Mouse (Mus musculus): ENCODE data around the gene Rnf10.
A peak's percentile ranks its signal among the peaks of the same experiment; 100 is the strongest.
"Not testable (repeated sequence)": the region's sequence is repeated elsewhere in the genome, so short reads cannot be mapped to it uniquely, and the experiment has no call there.

The Rnf10 gene

DNA sequence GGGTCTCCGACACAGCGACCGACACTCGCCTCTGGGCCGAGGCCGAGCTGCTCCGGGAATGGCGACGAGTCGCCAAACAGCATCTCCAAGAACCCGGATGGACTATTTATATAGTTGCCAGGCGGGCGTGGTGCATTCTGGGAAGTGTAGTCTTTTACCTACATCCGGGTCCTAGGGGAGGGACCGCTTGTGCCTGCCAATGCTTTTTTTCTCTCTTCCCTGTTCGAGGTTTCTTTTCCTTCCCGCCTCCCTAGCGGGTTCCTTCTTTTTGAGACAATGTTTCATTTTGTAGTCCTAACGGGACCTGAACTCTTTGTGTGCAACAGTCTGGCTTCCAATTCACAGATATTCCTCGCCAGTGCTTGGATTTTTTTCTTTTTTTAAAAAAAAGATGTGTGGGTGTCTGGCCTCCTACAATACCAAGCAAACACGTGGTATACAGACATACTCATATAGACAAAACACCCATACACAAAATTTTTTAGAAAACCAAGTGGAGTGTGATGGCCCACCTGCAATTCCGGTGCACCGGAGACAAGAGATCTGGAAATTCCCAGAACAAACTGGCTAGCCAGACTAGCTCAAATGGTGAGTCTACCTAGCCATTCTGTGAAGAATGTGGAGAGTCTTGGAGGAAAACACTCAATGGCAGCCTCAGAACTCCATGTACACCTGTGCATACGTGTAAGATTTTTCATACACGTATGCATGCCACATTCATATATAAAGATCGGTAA, at the start of gene Rnf10:
Rnf10 (minus strand) TSS at position 87 of the 737 bp plus-strand sequence.
- peak; percentile 98 to 99 for DNase-seq

DNA sequence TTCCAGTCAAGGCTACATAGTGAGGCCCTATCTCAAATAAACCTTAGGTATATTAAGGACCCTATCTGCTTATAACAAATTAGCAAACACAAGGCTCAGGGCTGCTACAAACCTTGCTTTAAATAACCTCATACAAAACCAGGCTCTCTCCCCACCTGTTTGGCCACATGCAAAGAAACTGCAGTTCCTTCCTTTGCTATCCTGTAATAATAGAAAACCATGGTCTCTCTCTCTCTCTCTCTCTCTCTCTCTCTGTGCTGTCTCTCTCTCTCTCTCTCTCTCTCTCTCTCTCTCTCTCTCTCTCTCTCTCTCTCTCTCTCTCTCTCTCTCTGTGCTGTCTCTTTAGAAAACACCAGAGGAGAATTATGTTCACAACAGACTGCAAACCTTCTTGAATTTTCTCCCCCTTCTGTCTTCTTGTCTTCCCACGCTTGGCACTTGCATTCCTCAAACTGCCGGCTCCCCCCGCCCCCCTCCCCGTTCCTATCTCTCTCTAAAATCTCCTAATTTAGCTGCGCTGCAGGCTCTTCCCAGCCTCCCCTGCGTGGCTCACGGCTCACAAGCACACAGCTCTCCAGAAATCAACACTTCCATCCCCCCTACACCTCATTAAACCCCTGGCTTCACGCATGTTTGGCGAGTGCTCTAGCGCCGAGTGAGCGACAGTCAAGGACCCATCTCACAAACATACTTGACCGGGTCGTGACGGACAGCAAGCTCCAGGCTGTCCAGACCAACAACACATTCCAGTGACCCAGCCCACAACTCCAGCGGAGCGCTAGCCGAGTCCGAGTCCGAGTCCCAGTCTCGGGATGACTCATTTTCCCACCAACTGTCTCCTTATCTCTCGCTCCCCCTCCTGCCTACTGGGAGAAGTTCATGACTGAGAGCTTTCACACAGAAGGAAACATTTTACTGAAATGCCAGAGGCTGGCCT, 46.6 kb upstream of the Rnf10 start:
- peak; percentile 16 to 22 for DNase-seq

DNA sequence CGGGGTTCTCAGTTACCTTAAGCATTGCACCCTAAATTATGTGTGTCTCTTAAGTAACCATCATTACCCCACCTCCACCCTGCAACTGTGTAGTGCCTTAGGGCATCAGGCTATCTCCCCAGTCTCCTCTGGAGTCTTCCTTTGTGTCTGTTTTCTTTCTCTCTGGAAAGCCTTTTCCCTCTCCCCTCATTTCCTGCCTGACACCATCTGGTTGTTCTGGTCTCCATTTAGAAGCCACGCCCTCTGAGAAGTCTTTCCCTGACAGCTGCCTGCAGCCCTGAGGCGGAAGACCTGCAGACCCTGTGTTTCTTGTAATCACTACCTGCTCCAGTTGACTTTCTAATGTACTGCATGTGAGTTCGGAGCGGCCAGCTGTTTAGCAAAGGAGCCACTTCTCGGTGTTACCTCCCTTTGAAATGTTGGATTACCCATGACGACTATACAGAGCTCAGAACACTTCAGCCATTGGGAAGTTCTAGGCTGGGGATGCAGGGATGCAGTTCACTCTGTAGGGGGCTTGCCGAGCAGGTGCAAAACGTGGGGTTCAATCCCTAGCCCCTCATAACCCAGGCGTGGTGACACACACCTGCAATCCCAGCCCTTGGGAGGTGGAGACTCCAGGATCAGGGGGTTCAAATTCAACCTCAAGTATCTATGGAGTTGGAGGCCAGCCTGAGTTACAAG, 45.1 kb upstream of the Rnf10 start:
- DNase-seq = no peak

DNA sequence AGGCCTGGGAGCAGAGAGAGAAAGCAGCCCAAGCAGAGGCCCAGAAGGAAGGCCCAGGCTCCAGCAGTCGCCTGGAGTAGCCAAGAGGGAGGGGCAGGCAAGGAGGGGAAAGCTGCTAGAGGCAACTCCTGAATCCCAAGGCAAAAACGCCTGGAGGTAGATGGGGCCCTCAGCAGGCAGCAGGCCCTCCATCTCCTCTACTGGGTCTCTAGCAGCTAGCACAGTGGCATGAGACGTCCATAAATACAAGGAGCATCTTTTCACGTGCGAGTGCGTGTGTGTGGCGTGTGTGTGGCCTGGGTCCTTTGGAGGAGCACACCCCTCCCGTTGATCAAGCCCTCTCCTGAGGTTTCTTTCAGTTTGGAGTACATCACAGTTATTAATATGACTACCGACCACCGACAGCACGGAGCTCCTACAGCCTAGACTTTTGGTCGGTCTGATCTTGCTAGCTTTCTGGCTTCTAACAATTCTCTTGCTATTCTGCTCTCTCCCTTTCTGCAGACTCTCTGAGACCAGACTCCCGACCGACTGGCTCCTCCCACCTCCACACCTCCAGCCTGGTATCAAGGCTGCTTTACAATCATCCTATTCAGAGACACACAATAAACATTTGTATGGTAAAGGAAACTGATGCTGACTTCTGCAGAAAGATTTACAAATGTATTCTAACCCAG, 44.4 kb upstream of the Rnf10 start:
- no peak for DNase-seq

DNA sequence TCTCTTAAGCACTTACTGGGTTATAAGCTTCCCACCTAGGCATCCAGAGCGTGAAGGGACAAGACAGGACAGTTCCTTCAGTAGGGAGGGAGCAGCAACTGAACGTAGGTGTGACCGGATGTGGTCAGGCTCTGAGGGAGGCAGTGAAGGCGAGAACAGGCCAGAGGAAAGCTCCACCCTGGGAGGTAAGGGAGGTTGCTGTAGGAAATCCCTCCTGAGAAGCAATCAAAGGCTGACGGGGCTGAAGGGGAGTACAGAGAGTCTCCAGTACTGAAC, 40.9 kb upstream of the Rnf10 start:
- no peak for DNase-seq

DNA sequence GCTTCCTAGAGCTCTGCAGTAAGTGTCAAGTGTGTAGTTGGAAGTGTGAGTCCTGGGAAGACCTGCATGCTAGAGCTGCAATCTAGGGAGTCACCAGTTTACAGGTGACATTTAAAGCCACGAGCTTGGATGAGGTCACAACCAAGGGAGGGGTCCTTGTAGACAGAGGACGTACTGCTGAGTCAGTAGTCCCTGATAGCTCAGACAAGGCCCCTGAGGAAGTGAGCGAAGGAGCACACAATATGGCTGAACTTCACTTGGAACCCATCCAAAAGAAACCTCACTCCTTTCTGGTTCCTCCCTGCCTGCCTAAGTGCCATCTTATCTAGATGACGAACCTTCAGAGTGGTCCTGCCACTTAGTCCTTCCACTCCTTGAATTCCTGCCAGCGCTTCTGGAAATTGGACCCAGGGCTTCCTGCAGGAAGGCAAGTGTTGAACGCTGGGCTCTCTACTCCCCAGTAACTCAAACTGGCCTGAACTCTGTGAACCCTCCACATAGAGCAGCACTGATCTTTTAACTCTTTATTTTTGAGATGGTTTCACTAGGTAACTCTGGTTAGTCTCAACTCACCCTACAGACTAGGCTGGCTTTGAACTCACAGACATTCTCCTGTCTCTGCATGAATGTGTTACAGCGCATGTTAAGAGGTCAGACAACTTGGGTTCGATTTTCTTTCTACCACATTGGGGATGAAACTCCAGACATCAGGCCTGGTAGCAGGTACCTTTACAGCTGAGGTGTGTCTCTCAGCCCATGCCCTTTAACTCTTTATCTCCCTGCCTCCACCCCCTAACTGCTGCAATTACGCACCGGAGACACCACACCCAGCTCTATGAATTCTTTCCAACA, 40.3 kb upstream of the Rnf10 start:
- DNase-seq = no peak

DNA sequence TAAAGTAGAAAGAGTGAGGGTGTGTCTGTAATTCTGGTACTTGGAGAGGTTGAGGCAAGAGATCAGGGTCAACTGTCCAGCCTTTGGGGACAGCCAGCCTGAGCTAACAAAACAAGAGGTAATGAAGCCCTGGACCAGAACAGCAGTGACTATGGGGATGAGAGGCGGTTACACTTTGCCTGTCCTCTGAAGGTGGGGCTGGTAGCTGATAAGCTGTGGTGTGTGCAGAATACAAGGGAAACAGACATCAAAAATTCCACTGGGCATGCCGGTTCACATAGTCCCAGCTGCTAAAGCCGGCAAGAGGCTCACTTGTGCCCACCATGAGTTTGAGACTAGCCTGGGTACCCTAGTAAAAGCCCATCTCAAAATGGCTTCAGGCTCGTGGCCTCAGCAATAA, 39.7 kb upstream of the Rnf10 start:
- DNase-seq = no peak

DNA sequence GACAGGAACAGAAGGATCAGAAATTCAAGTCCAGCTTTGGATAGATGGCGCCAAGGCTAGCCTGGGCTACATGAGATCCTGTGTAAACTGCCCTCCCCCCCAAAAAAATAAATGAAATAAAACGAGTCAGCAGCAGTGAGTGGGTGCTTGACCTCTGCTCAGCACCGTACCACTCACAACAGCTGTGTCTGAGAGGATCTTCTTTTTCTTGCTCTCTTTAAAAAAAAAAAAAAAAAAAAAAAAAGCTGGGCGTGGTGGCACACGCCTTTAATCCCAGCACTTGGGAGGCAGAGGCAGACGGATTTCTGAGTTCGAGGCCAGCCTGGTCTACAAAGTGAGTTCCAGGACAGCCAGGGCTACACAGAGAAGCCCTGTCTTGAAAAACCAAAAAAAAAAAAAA, 29.5 kb upstream of the Rnf10 start:
- DNase-seq = not testable (repeated sequence)

DNA sequence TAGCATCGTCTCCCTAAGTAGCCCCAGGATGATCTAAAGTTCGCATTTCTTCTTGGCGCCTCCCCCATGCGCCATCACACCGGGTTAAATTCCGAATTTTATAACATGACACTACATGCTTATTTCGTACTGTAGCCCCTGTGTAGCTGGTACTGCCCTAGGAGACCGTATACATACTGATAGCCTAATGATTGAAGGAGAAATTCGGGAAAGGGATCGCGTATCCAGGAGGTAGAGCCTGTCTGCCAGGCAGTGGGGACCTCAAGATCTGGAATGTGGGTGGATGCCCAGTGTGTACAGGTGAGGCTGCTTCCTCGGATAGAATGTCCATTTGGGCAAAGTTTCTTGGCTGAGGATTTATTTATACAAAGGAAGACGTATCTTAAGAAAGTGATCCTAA, 28.9 kb upstream of the Rnf10 start:
- DNase-seq = peak in 1 of 2 experiments; percentile 6

DNA sequence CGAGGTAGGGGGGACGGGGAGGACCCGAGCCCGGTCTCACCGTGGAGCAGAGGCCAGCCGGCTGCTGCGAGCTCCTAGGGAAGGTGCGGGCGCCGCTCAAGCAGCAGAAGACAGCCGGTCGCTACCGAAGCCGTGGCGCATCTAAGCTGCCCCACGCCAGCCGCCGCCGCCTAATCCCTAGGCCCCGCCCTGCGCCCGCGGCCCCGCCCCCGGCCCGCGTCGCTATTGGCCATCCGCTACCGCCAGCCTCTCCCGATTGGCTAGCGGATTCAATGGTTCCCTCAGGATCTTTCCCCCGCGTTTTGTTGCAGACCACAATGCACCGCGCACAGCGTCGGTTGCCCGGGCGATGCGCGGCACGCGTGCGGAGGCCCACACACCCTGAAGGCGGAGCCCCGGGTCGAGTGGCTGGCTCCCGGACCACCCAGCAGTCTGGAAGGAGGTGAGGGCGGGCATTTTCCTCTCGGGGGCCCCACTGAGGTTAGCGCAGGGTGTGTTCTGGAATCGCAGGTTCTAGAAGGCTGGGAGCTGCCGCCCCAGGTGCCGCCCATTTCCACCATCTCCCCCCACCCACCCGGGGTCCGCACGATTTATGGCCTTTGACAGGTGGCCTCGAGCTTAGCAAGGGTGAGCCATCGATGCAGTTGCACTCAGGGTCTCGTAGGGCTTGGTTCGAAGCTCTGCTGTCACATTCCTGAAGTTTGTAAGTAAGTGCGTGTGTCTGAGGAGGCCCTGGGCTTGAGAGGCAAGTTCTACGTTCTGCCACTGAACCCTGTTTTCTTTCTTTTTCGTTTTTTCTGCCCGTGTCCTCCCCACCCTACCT, 28.3 kb upstream of the Rnf10 start, which contains the start of gene Dynll1:
Dynll1 (minus strand) TSS at position 208 of the 823 bp plus-strand sequence.
- peak; percentile 100 for DNase-seq

DNA sequence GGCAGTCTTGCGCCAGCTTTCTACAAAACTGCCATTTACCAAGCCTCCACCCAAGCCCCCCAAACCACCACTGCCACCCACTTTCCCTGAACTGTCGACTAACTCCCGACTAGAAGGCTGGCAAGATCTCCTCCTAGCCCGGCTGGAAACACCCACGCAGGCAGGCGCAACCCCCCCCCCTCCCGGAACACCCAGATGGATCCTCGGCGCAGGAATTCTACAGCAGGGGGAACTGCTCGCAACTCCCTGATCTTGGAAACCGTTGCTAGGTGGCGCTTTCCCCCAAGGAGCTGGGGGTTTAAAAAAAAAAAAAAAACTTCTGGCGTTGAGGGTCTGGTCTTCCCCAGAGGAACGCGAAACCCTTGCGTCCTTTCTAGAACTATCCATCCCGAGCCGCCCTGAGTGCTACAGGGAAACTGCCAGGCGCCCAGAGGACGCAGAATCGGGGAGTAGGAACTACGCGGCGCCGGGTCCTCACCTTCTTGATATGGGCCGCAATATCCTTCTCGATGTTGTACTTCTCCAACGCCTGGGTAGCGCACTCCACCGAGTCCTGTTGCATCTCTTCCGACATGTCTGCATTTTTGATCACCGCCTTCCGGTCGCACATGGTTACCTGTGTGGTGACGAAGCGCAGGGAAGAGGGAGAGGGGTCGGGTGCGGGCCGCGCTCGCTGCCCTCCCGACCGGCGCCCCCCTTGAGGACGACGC, 27.5 kb upstream of the Rnf10 start:
- no peak for DNase-seq

DNA sequence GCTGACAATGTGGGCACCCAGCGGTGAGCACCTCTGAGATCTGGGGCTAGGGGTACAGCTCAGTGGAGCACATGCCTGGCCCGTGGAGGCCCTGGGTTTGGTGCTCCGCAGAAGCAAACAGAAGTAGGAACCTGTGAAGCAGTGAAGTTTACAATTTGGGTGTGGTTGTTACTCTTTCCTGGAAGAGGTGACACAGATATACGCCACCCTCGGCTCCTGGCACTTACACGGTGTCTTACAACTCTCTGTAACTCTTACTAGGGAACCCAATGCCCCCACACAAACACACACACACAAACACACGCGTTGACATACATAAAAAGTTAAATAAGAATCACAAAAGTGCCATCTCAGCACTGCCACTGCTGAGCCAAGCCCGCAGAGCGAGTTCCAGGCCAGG, 23.6 kb upstream of the Rnf10 start:
- DNase-seq = no peak

DNA sequence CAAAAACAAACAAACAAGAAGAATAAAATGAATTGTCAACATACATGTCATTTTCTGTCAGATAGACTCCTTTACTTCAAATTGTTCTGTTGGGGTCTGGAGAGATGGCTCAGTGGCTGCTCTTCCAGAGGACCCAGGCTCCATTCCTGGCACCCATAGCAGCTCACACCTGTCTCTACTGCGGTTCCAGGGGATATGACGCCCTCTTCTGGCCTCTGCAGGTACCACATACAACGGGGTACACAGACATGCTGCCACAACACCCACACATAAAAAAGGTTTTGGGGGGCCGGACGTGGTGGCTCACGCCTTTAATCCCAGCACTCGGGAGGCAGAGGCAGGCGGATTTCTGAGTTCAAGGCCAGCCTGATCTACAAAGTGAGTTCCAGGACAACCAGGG, 21.5 kb upstream of the Rnf10 start:
- peak; percentile 39 to 51 for DNase-seq

DNA sequence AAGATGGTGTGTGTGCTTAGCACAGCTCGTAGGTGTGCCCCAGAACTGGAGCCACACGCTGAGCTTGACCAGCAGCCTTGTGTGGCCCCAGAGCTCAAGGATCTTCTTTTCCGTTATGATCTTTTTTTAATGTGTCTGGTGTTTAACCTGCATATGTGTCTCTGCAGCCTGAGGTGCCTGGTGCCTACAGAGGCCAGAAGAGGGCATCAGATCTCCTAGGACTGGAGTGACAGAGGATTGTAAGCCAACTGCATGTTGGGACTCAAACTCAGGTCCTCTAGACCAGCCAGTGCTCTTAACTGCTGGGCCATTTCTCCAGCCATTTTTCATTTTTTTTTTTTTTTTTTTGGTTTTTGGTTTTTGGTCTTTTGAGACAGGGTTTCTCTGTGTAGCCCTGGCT, 12.0 kb upstream of the Rnf10 start:
- DNase-seq = peak; percentile 19 to 20

DNA sequence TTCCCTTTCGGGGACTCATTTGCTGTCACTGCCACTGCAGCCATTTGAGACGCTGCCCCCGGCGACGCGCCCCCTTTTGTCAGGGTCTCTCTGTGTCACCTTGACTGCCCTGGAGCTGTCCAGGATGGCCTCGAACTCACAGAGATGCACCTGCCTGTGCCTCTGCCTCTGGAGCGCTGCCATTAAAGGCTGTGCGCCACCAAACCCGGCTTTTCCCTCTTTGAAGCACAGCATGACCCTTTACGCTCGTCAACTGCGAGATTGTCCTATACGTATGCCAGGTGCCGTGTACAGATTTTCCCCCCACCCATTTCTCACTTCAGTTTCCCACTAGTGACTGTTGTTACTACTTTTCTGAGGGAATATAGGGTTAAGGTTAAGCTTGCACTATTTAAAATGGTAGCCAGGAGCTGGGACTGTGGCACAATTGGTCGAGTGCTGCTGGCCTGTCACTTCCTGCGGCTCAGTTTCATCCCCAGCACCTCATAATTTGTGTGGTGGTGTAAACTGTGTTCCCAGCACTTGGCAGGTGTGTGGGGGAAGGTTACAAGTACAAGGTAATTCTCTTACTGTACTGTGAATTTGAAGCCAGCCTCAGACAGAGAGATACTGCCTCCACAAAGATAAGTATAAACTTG, 7.5 kb upstream of the Rnf10 start:
- DNase-seq = peak in 1 of 2 experiments; percentile 51

DNA sequence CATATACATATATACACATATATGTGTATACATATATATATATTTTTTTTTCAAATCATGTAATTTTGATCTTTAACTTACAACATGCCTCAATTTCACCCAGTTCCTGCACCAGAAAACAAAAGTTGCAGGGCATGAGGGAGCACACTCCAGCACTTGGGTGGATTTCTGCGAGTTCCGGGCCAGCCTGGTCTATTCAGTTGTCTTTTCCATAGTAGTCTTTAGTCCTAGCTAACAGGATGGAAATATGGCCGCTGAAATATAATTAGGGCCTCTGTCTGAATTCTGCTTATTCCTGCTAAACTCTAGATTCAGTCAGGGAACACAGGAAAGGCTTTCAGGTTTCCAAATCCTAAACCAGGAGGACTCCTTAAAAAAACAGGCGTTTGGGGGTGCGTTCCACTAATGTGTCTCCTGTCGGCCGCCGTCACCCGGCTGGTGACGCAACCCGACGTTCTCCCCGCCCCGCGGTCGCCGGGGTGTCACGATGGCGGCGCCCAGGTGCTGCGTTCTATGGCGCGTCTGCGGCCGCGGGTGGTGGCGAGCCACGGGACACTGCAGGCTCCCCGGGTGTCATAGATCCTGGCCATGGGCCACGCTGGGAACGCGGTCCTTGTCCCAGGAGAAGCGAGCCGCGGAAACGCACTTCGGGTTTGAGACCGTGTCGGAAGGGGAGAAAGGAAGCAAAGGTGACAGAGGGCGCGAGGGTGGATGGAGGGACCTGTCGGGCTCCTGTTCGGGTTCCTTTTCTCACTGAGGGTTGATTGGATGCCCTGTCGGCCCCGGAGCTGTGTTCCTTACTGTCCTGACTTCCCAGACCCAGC, 6.7 kb upstream of the Rnf10 start, which contains the start of gene Coq5:
Coq5 (plus strand) TSS at position 441 of the 824 bp plus-strand sequence.
- DNase-seq = peak; percentile 89 to 90

DNA sequence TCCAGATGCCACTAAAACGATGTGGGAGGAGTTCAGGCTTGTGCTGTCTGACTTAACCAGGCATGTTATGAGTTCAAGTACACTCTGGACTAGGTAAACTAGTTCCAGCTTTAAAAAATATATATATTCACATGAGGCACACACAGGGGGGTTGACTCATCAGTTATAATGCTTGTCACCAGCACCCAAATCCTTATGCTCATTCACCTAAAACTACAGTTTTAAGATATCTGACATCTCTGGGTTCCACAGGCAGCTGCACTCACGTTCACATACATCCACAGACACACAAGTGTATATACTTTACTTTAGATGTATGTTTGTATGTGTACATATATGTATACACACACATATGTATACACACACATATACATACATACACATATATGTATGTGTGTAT, 6.1 kb upstream of the Rnf10 start:
- no peak for DNase-seq

DNA sequence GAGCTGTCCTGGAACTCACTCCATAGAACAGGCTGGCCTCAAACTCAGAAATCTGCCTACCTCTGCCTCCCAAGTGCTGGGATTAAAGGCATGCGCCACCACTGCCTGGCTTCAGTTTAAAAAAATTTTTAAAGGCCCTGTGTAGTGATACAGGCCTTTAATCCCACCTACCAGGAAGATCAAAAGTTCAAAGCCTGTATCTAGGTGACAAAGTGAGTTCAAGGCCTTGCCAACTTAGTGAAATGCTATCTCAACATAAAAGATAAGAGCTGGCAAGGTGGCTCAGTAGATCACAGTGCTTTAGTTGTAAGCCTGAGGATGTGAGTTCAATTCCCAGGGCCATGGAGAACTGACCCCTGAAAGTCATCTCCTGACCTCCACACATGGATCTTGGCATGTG, 5.4 kb upstream of the Rnf10 start:
- DNase-seq = no peak

DNA sequence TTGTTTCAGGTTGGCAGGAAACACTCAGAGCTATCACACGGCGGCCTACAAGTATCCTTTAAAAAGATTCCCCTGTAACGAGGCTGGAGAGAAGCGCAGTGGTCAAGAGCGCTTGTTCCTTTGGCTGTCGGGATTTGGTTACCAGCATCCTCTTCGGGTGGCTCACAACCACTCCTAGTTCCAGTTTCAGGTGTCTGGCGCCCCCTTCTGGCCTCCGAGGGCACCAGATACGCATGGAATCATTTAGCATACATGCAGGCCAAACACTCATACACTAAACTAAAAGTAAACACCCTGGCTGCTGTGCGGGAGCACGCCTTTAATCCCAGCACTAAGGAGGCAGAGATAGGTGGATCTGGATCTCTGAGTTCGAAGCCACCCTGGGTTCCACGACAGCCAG, 3.3 kb upstream of the Rnf10 start:
- peak; percentile 55 to 68 for DNase-seq

All from B cell, adult 2 months (primary cell).